Mouse (Mus musculus): ENCODE data around the gene Chic2. TPM values are rescaled to one million over a fixed set of nuclear protein-coding genes. Genes with fewer than 3 reads are reported as not detected.
A peak's percentile ranks its signal among the peaks of the same experiment; 100 is the strongest.

Gene Chic2
- total RNA-seq, 1 experiment: 38.9 TPM

DNA sequence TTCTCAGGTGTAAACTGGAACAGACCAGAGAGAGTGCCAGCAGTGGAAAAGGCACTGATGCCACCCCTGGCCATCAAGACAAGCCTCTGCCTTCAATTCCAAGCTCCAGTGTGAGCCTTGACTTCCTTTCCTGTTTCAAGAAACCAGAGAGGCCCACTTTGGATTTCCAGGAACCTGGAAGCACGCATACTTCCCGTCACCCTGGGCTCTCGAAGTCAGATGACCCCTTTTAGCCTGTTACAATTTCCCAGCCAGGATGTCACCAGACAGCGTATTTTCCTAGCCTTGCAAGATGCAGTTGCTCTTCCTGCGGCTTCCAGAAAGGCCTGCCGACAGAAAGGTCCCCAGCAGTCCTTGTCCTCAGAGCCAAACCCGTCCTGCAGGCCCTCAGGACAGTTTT is 65.0 kb downstream of the Chic2 start:
- Histone ChIP-seq H3K27ac (ENCODE audit: insufficient read depth, low read depth, low read length, poor library complexity, severe bottlenecking) (no peak overlapping the region), H3K4me1 (ENCODE audit: control insufficient read depth in 2 of 2, insufficient read depth in 2 of 2, low read length in 2 of 2, poor library complexity in 1 of 2) (peaks cover 6 to 7% of the 10 kb centered on the region in 2 experiments), H3K9ac (ENCODE audit: insufficient read depth, low read depth, low read length, poor library complexity, severe bottlenecking) (no peak overlapping the region), H3K36me3 (ENCODE audit: control insufficient read depth, insufficient read depth, low read length, poor library complexity, severe bottlenecking) (no peaks in the 10 kb centered on the region), H3K4me3 (ENCODE audit: insufficient read depth in 1 of 2, low read depth in 1 of 2, low read length in 2 of 2, poor library complexity in 1 of 2, severe bottlenecking in 1 of 2) (no peak overlapping the region), H3K9me3 (ENCODE audit: control insufficient read depth, insufficient read depth, low read depth, low read length) (no peaks in the 10 kb centered on the region)
- TF ChIP-seq ZNF384 (IDR thresholded peaks at IDR 0.05; ENCODE audit: low read depth, low read length) (no peak), HCFC1 (IDR thresholded peaks at IDR 0.05; ENCODE audit: borderline replicate concordance, insufficient read depth, low read length) (no peak), CHD2 (IDR thresholded peaks at IDR 0.05; ENCODE audit: low read depth, low read length) (no peak)
- in situ Hi-C loops (cut with MboI; ENCODE audit: low sequenced_read_pairs in 2 of 2, unreplicated experiment in 2 of 2): no loop called here
- no peak for DNase-seq (ENCODE audit: low read depth, low spot score)

DNA sequence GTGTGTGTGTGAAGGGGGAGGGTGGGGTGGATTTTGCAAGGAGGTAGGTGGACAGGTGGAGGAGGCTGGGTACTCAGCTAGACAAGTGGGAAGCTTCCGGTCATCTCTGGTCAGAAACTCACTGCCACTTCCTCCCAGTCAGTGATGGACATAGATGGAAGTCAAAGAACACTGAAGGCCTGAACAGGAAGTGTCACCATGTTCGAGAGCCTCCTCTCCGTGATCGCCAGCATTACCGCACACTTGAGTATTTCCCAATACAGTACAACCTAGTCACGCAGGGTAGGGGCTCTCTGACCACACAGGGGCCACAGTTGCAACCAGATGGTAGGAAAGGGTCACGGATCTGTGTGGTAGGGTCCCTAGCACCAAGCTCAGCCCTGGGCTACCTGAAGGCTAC is 69.1 kb downstream of the Chic2 start:
- TF ChIP-seq HCFC1 (IDR thresholded peaks at IDR 0.05; ENCODE audit: borderline replicate concordance, insufficient read depth, low read length) (no peak), ZNF384 (IDR thresholded peaks at IDR 0.05; ENCODE audit: low read depth, low read length) (no peak), CHD2 (IDR thresholded peaks at IDR 0.05; ENCODE audit: low read depth, low read length) (no peak), ZC3H11A (IDR thresholded peaks at IDR 0.05; ENCODE audit: borderline replicate concordance, low read depth, low read length) (no peak), MAFK (IDR thresholded peaks at IDR 0.05; ENCODE audit: insufficient read depth, low read depth, low read length) (no peak)
- Histone ChIP-seq H3K4me3 (ENCODE audit: insufficient read depth in 1 of 2, low read depth in 1 of 2, low read length in 2 of 2, poor library complexity in 1 of 2, severe bottlenecking in 1 of 2) (no peak overlapping the region), H3K9me3 (ENCODE audit: control insufficient read depth, insufficient read depth, low read depth, low read length) (no peaks in the 10 kb centered on the region), H3K9ac (ENCODE audit: insufficient read depth, low read depth, low read length, poor library complexity, severe bottlenecking) (no peak overlapping the region), H3K27ac (ENCODE audit: insufficient read depth, low read depth, low read length, poor library complexity, severe bottlenecking) (no peak overlapping the region), H3K36me3 (ENCODE audit: control insufficient read depth, insufficient read depth, low read length, poor library complexity, severe bottlenecking) (no peaks in the 10 kb centered on the region), H3K4me1 (ENCODE audit: control insufficient read depth in 2 of 2, insufficient read depth in 2 of 2, low read length in 2 of 2, poor library complexity in 1 of 2) (peaks cover 5 to 8% of the 10 kb centered on the region in 2 experiments; a peak in 3 of 4 replicates)
- no peak for DNase-seq (ENCODE audit: low read depth, low spot score)
- in situ Hi-C loops (cut with MboI; ENCODE audit: low sequenced_read_pairs in 2 of 2, unreplicated experiment in 2 of 2): no loop called here

DNA sequence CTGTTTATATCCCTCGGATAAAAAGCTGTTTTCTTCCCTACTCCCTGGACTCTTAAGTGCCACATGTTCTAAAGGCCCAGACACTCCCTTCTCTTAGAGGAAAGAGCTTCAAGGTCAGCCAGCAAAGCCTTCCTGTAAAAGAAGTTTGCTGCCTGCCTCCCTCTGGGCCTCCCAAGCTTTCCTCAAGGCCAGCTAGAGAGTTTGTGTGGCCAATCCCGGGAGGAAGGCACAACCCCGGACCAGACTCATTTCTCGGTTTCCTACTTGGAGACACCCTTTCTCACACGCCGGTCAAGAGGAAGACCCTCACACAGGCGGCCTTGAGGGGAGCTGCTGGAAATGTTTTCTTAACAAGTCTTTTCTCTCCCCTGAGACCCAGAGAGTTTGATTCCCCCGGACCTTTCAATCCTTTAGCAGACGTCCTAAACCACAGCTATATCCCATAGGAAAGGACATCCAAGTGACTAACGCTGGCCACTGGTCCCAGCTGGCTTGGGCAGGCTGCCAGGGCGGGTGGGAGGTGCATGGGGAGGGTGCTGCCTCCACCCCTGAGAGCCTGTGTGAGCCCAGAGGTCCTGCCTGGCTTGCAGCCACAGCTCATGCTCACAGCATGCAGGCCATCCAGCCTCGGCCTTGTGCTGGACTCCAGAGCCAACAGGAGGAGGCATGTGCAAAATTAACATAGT is 69.7 kb downstream of the Chic2 start:
- no peaks in the 10 kb centered on the region for H3K9me3 ChIP-seq (ENCODE audit: control insufficient read depth, insufficient read depth, low read depth, low read length)
- peak overlapping the region in 1 of 2 experiments; percentile 21; a peak in 1 of 4 replicates for H3K4me3 ChIP-seq (ENCODE audit: insufficient read depth in 1 of 2, low read depth in 1 of 2, low read length in 2 of 2, poor library complexity in 1 of 2, severe bottlenecking in 1 of 2)
- H3K9ac ChIP-seq (ENCODE audit: insufficient read depth, low read depth, low read length, poor library complexity, severe bottlenecking): no peak overlapping the region
- H3K4me1 ChIP-seq (ENCODE audit: control insufficient read depth in 2 of 2, insufficient read depth in 2 of 2, low read length in 2 of 2, poor library complexity in 1 of 2): peaks cover 5 to 8% of the 10 kb centered on the region in 2 experiments; a peak in 3 of 4 replicates
- H3K36me3 ChIP-seq (ENCODE audit: control insufficient read depth, insufficient read depth, low read length, poor library complexity, severe bottlenecking): no peaks in the 10 kb centered on the region
- in situ Hi-C loops (cut with MboI; ENCODE audit: low sequenced_read_pairs in 2 of 2, unreplicated experiment in 2 of 2): no loop called here
- DNase-seq (ENCODE audit: low read depth, low spot score): no peak
- H3K27ac ChIP-seq (ENCODE audit: insufficient read depth, low read depth, low read length, poor library complexity, severe bottlenecking): no peak overlapping the region
- TF ChIP-seq ZNF384 (IDR thresholded peaks at IDR 0.05; ENCODE audit: low read depth, low read length) (no peak), MAFK (IDR thresholded peaks at IDR 0.05; ENCODE audit: insufficient read depth, low read depth, low read length) (no peak), CHD2 (IDR thresholded peaks at IDR 0.05; ENCODE audit: low read depth, low read length) (no peak), HCFC1 (IDR thresholded peaks at IDR 0.05; ENCODE audit: borderline replicate concordance, insufficient read depth, low read length) (no peak), ZC3H11A (IDR thresholded peaks at IDR 0.05; ENCODE audit: borderline replicate concordance, low read depth, low read length) (no peak)

DNA sequence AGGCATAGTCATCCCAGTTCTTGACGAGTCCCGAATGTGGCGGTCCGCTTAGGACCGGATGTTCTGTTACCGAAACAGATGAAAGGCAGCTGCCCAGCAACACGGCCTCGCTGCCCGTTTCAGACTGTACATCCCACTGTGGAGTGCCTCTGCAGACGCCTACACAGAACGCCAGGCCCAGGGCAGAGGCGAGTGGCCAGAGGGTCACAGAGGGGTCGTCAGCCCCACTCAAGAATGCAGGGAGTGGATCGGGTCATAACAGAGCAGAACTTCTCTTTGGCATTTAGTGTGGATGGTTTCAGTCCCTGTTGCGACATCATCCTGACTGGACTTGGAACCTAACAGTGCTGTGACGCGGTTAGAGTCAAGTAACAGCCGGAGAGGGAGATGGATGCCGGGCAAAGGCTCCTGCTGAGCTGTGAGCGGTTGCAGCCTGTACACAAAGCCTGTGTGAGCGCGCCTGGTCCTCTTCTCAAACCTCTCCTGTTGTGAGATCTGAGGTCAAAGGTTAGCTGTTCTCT is 70.5 kb downstream of the Chic2 start:
- no peak overlapping the region for H3K9ac ChIP-seq (ENCODE audit: insufficient read depth, low read depth, low read length, poor library complexity, severe bottlenecking)
- in situ Hi-C loops (cut with MboI; ENCODE audit: low sequenced_read_pairs in 2 of 2, unreplicated experiment in 2 of 2): no loop called here
- TF ChIP-seq CHD2 (IDR thresholded peaks at IDR 0.05; ENCODE audit: low read depth, low read length): no peak
- TF ChIP-seq MAFK (IDR thresholded peaks at IDR 0.05; ENCODE audit: insufficient read depth, low read depth, low read length): no peak
- TF ChIP-seq HCFC1 (IDR thresholded peaks at IDR 0.05; ENCODE audit: borderline replicate concordance, insufficient read depth, low read length): no peak
- no peak for TF ChIP-seq ZC3H11A (IDR thresholded peaks at IDR 0.05; ENCODE audit: borderline replicate concordance, low read depth, low read length)
- no peak for TF ChIP-seq ZNF384 (IDR thresholded peaks at IDR 0.05; ENCODE audit: low read depth, low read length)
- DNase-seq (ENCODE audit: low read depth, low spot score): no peak
- no peaks in the 10 kb centered on the region for H3K9me3 ChIP-seq (ENCODE audit: control insufficient read depth, insufficient read depth, low read depth, low read length)
- H3K4me1 ChIP-seq (ENCODE audit: control insufficient read depth in 2 of 2, insufficient read depth in 2 of 2, low read length in 2 of 2, poor library complexity in 1 of 2): peaks cover 5 to 8% of the 10 kb centered on the region in 2 experiments; a peak in 3 of 4 replicates
- H3K36me3 ChIP-seq (ENCODE audit: control insufficient read depth, insufficient read depth, low read length, poor library complexity, severe bottlenecking): no peaks in the 10 kb centered on the region
- peak overlapping the region in 1 of 2 experiments; percentile 32; a peak in 1 of 4 replicates for H3K4me3 ChIP-seq (ENCODE audit: insufficient read depth in 1 of 2, low read depth in 1 of 2, low read length in 2 of 2, poor library complexity in 1 of 2, severe bottlenecking in 1 of 2)
- H3K27ac ChIP-seq (ENCODE audit: insufficient read depth, low read depth, low read length, poor library complexity, severe bottlenecking): no peak overlapping the region

All from ES-E14 (cell line).